Mouse (Mus musculus): Measurements from ENCODE around the gene Lsm4. TPM values are rescaled to one million over a fixed set of nuclear protein-coding genes. Genes with fewer than 3 reads are reported as not detected.

The Lsm4 gene
- polyA plus RNA-seq, 1 experiment from 2014 or later = 147 TPM

DNA sequence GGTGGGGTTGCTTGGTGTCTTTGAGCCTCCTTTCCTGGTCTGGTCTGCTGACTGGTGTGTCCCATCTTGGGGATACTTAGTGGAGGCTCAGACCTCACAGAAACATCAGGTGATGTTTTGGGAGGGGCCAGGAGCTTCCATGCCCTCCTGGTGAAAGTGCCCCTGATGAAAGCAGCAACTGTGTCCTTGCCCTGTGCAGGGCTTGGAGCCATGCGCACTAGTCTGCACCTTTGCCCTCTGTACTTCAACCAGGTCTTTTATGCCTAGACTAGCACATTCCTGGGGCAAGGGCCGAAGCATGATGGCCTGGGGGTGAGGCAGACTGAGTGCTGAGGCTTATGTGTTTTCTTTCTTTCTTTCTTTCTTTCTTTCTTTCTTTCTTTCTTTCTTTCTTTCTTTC lies 7.4 kb upstream of the Lsm4 start:
- DNase-seq (ENCODE audit: low spot score) (no peak), ATAC-seq (ENCODE audit: low FRiP score, low TSS enrichment) (no peak)
- Histone ChIP-seq H3K27me3 (ENCODE audit: control insufficient read depth, insufficient read depth, low read length) (no peaks in the 10 kb centered on the region), H3K4me2 (replicated peaks; ENCODE audit: low read depth) (no peak overlapping the region), H3K27ac (replicated peaks) (no peak overlapping the region), H3K4me1 (replicated peaks; ENCODE audit: control insufficient read depth, insufficient read depth) (no peaks in the 10 kb centered on the region), H3K9ac (ENCODE audit: low read length) (no peak overlapping the region), H3K9me3 (ENCODE audit: control insufficient read depth, low read length) (no peaks in the 10 kb centered on the region), H3K36me3 (ENCODE audit: control insufficient read depth, insufficient read depth, low read length) (no peaks in the 10 kb centered on the region), H3K4me3 (ENCODE audit: low read depth, low read length) (no peak overlapping the region)
- 81% methylated on average over 2 of the region's 2 CpGs for WGBS
- no peak for TF ChIP-seq CTCF (IDR thresholded peaks at IDR 0.05; ENCODE audit: low read depth)
- no peak for TF ChIP-seq EP300 (optimal IDR thresholded peaks at IDR 0.05)

DNA sequence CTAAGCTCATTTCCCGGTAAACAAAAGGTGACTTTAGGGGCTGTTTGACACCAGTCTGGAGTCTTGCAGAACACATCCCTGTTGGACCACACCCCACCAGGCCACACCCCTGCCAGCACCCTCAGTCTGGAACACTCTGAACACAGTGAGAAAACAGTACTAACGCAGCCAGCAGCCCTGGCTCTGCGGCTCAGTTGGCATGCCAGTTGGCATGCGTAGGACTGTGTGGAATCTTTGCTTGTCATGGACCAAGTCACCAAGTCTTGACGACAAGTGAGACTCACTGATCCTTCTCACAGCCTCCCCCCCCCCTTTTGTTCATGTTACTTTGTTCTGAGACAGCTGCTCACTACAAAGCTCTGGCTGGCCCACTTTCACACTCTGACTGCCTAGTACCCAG lies 6.0 kb upstream of the Lsm4 start:
- no peaks in the 10 kb centered on the region for H3K4me1 ChIP-seq (replicated peaks; ENCODE audit: control insufficient read depth, insufficient read depth)
- H3K9me3 ChIP-seq (ENCODE audit: control insufficient read depth, low read length) = no peaks in the 10 kb centered on the region
- H3K4me3 ChIP-seq (ENCODE audit: low read depth, low read length) = no peak overlapping the region
- ATAC-seq (ENCODE audit: low FRiP score, low TSS enrichment) = peak; percentile 72
- no peaks in the 10 kb centered on the region for H3K36me3 ChIP-seq (ENCODE audit: control insufficient read depth, insufficient read depth, low read length)
- peak; percentile 73 for DNase-seq (ENCODE audit: low spot score)
- H3K4me2 ChIP-seq (replicated peaks; ENCODE audit: low read depth) = no peak overlapping the region
- H3K27ac ChIP-seq (replicated peaks) = 0 out of 2 replicates have a peak overlapping the region, but pooled peaks have one; percentile 13
- TF ChIP-seq CTCF (IDR thresholded peaks at IDR 0.05; ENCODE audit: low read depth) (no peak), EP300 (optimal IDR thresholded peaks at IDR 0.05) (no peak)
- WGBS = 33% methylated on average over 5 of the region's 5 CpGs
- no peaks in the 10 kb centered on the region for H3K27me3 ChIP-seq (ENCODE audit: control insufficient read depth, insufficient read depth, low read length)
- no peak overlapping the region for H3K9ac ChIP-seq (ENCODE audit: low read length)

DNA sequence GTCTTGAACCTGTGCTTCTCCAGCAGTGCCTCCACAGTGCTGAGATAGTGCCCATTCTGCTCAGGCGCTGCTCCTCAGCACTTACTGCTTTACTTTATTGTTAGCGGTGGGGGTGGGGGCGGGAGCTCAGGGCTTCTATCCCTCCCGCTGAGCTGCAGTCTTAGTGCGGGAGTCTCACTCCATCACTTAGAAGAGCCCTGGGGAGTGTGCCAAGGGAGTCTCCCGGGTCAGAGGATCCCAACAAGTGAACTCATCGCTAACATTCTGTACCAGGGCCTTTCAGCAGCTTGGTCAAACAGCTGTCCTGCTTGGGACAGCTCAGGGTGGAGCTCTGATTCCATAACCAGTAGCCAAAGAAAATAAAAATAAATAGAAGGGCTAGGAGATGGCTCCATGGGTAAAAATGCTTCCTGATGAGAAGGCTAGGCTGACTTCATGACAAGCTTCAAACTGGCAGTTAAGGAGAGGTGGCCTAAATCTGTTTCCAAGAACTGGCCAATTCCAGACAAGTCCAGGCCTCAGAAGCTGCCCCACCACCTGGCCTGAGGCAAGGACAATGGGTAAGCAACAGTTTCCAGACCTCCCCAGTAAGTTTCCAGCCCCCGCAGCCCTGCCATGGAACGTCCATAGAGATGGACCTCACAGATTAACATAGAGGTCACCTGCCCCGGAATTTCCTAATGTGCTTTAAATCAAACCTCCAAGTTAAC lies 1.3 kb upstream of the Lsm4 start:
- peaks cover 5% of the 10 kb centered on the region; the same call in 1 of the 2 replicates for H3K4me1 ChIP-seq (replicated peaks; ENCODE audit: control insufficient read depth, insufficient read depth)
- TF ChIP-seq EP300 (optimal IDR thresholded peaks at IDR 0.05) = no peak
- no peak for TF ChIP-seq CTCF (IDR thresholded peaks at IDR 0.05; ENCODE audit: low read depth)
- no peak overlapping the region for H3K4me3 ChIP-seq (ENCODE audit: low read depth, low read length)
- H3K9me3 ChIP-seq (ENCODE audit: control insufficient read depth, low read length) = no peaks in the 10 kb centered on the region
- H3K4me2 ChIP-seq (replicated peaks; ENCODE audit: low read depth) = no peak overlapping the region
- ATAC-seq (ENCODE audit: low FRiP score, low TSS enrichment) = no peak
- no peak overlapping the region for H3K9ac ChIP-seq (ENCODE audit: low read length)
- no peaks in the 10 kb centered on the region for H3K36me3 ChIP-seq (ENCODE audit: control insufficient read depth, insufficient read depth, low read length)
- no peaks in the 10 kb centered on the region for H3K27me3 ChIP-seq (ENCODE audit: control insufficient read depth, insufficient read depth, low read length)
- WGBS = 67% methylated on average over 10 of the region's 10 CpGs
- H3K27ac ChIP-seq (replicated peaks) = 0 out of 2 replicates have a peak overlapping the region, but pooled peaks have one; percentile 14
- DNase-seq (ENCODE audit: low spot score) = no peak

DNA sequence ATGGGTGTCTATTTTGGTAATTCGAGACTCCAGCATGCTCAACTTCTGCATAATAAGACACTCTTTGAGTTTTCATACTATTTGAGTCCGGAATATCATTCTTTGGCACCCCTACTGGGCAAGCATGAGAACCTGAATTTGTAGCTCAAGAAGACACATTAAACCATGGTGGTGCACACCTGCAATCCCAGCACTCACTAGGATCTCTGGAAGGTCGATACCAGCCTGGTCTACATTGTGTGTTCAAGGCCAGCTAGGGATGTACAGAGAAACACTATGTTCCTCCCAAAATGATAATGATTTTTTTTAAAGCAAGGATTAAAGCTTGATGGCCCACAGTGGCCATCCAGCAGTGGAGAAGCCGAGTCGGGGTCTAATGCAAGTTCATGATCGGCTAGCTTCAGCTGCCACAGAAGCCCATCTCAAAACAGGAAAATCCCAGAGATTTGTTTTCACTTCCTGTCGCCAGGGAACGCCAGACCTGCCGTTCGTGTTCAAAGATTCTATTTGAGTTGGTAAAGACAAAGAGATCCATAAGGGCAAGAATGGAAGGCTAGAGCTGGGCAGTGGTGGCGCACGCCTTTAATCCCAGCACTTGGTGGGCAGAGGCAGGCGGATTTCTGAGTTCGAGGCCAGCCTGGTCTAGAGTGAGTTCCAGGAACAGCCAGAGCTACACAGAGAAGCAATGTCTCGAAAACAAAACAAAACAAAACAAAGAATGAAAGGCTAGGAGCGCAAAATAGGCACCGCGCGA lies 546 bp upstream of the Lsm4 start:
- no peak for DNase-seq (ENCODE audit: low spot score)
- H3K4me2 ChIP-seq (replicated peaks; ENCODE audit: low read depth) = peak overlapping the region; percentile 52
- WGBS = 35% methylated on average over 19 of the region's 19 CpGs
- no peak for ATAC-seq (ENCODE audit: low FRiP score, low TSS enrichment)
- H3K9me3 ChIP-seq (ENCODE audit: control insufficient read depth, low read length) = no peaks in the 10 kb centered on the region
- peak overlapping the region; percentile 55 for H3K9ac ChIP-seq (ENCODE audit: low read length)
- peak overlapping the region; percentile 29 for H3K4me3 ChIP-seq (ENCODE audit: low read depth, low read length)
- peak overlapping the region; percentile 81 for H3K27ac ChIP-seq (replicated peaks)
- no peaks in the 10 kb centered on the region for H3K27me3 ChIP-seq (ENCODE audit: control insufficient read depth, insufficient read depth, low read length)
- peak; percentile 37 for TF ChIP-seq CTCF (IDR thresholded peaks at IDR 0.05; ENCODE audit: low read depth)
- no peak for TF ChIP-seq EP300 (optimal IDR thresholded peaks at IDR 0.05)
- H3K36me3 ChIP-seq (ENCODE audit: control insufficient read depth, insufficient read depth, low read length) = no peaks in the 10 kb centered on the region
- peaks cover 5% of the 10 kb centered on the region; the same call in 1 of the 2 replicates for H3K4me1 ChIP-seq (replicated peaks; ENCODE audit: control insufficient read depth, insufficient read depth)

DNA sequence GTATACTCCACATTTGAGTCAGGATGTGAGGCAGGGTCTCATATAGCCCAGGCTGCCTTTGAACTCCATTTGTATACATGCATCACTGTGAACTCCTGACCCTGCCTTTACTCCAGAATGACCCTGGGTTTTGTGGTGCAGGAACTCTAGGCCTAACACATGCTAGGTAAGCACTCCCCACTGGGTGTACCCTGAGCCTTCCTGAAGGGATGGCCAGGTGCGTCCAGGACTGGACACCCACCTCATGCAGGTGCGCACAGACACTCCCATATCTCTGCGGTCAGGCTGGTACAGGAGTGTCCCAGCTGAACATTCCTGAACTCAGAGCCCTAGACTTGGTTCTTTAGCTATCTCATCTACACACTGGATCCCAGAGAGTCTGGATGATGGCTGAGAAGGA lies 1.1 kb downstream of the Lsm4 start:
- Histone ChIP-seq H3K27me3 (ENCODE audit: control insufficient read depth, insufficient read depth, low read length) (no peaks in the 10 kb centered on the region), H3K9ac (ENCODE audit: low read length) (peak overlapping the region; percentile 75), H3K4me3 (ENCODE audit: low read depth, low read length) (peak overlapping the region; percentile 66; the same call in 1 of the 2 replicates), H3K4me2 (replicated peaks; ENCODE audit: low read depth) (peak overlapping the region; percentile 59), H3K9me3 (ENCODE audit: control insufficient read depth, low read length) (no peaks in the 10 kb centered on the region), H3K36me3 (ENCODE audit: control insufficient read depth, insufficient read depth, low read length) (0 out of 2 replicates have a peak, but pooled peaks cover 3% of the 10 kb centered on the region), H3K4me1 (replicated peaks; ENCODE audit: control insufficient read depth, insufficient read depth) (peaks cover 5% of the 10 kb centered on the region; the same call in 1 of the 2 replicates), H3K27ac (replicated peaks) (peak overlapping the region; percentile 96)
- WGBS = 63% methylated on average over 3 of the region's 3 CpGs
- TF ChIP-seq CTCF (IDR thresholded peaks at IDR 0.05; ENCODE audit: low read depth) (no peak), EP300 (optimal IDR thresholded peaks at IDR 0.05) (no peak)
- DNase-seq (ENCODE audit: low spot score) (no peak), ATAC-seq (ENCODE audit: low FRiP score, low TSS enrichment) (no peak)
